Mouse (Mus musculus) spleen, postnatal 4 days (tissue): Measurements from ENCODE around the gene Smarca2.
"Not testable (repeated sequence)": the region's sequence is repeated elsewhere in the genome, so short reads cannot be mapped to it uniquely, and the experiment has no call there.

Source experiments
- DNase-seq, 2 experiments: peaks; one replicate each; pipeline ENCODE4 v3.0.0; 2022; ENCODE audit warnings: low spot score in 2 of 2

Smarca2 gene

GRCm38 (mm10) chr19:26690516-26690915, 85.7 kb downstream of the Smarca2 start:
- no peak for DNase-seq

- DNase-seq = no peak
Observed at GRCm38 (mm10) chr19:26697107-26697506, 92.3 kb downstream of the Smarca2 start.

GRCm38 (mm10) chr19:26704545-26705209, 99.8 kb downstream of the Smarca2 start:
- DNase-seq = no peak

- no peak for DNase-seq
Observed at GRCm38 (mm10) chr19:26706910-26707309, 102.1 kb downstream of the Smarca2 start.

GRCm38 (mm10) chr19:26709095-26709494, 104.2 kb downstream of the Smarca2 start:
- DNase-seq = no peak

- peak in 1 of 2 experiments; percentile 25 for DNase-seq
Observed at GRCm38 (mm10) chr19:26711268-26711667, 106.4 kb downstream of the Smarca2 start.

GRCm38 (mm10) chr19:26716217-26716616, 111.4 kb downstream of the Smarca2 start:
- no peak for DNase-seq

GRCm38 (mm10) chr19:26718221-26718620, 113.4 kb downstream of the Smarca2 start:
- DNase-seq = no peak

GRCm38 (mm10) chr19:26719161-26719560, 114.3 kb downstream of the Smarca2 start:
- no peak for DNase-seq

GRCm38 (mm10) chr19:26721741-26722140, 116.9 kb downstream of the Smarca2 start:
- DNase-seq = no peak

GRCm38 (mm10) chr19:26723899-26724298, 119.0 kb downstream of the Smarca2 start:
- no peak for DNase-seq

GRCm38 (mm10) chr19:26724626-26725025, 119.8 kb downstream of the Smarca2 start:
- no peak for DNase-seq

- no peak for DNase-seq
Observed at GRCm38 (mm10) chr19:26727796-26728195, 122.9 kb downstream of the Smarca2 start.

- DNase-seq = no peak
Observed at GRCm38 (mm10) chr19:26730486-26730885, 125.6 kb downstream of the Smarca2 start.

- no peak for DNase-seq
Observed at GRCm38 (mm10) chr19:26731121-26731520, 126.3 kb downstream of the Smarca2 start.

GRCm38 (mm10) chr19:26731809-26732208, 127.0 kb downstream of the Smarca2 start:
- no peak for DNase-seq

GRCm38 (mm10) chr19:26733055-26733454, 128.2 kb downstream of the Smarca2 start:
- no peak for DNase-seq

GRCm38 (mm10) chr19:26733546-26734100, 128.8 kb downstream of the Smarca2 start:
- no peak for DNase-seq

- no peak for DNase-seq
Observed at GRCm38 (mm10) chr19:26734704-26735109, 129.9 kb downstream of the Smarca2 start.

- DNase-seq = not testable (repeated sequence)
Observed at GRCm38 (mm10) chr19:26745021-26745420, 140.2 kb downstream of the Smarca2 start.

- no peak for DNase-seq
Observed at GRCm38 (mm10) chr19:26745567-26745966, 140.7 kb downstream of the Smarca2 start.

- DNase-seq = no peak
Observed at GRCm38 (mm10) chr19:26746290-26746689, 141.4 kb downstream of the Smarca2 start.

- no peak for DNase-seq
Observed at GRCm38 (mm10) chr19:26746709-26747467, 142.0 kb downstream of the Smarca2 start.
